8 mouse cellular contexts compared by ENCODE assay signal in genomic region chr16:33306633-33307070, GRCm38 (mm10). TPM values are rescaled to one million over a fixed set of nuclear protein-coding genes. Genes with fewer than 3 reads are reported as not detected.
DNase-seq lines count a peak whose midpoint lies in the region; ATAC-seq and TF ChIP-seq lines count a peak whose summit lies in the region.

No protein-coding gene starts in this region.

- peaks cover 0 to 4% of the 10 kb centered on the region in 2 experiments; a peak in 1 of 4 replicates for H3K4me1 ChIP-seq in CH12.LX (ENCODE audit: control insufficient read depth in 1 of 2, insufficient read depth in 2 of 2)
- no peaks in the 10 kb centered on the region for H3K4me1 ChIP-seq in lung, embryonic 14.5 days (ENCODE audit: insufficient read depth)

- 11% methylated on average over 4 of the region's 4 CpGs for WGBS in lung, embryonic 14.5 days

- peak overlapping the region; percentile 9; the same call in 1 of the 2 replicates for H3K4me2 ChIP-seq in CH12.LX (ENCODE audit: insufficient read depth, low read depth, poor library complexity, severe bottlenecking)
- peak overlapping the region; percentile 35; the same call in 1 of the 2 replicates for H3K4me2 ChIP-seq in lung, embryonic 14.5 days

- peak overlapping the region in 1 of 3 experiments; percentile 19 for H3K4me3 ChIP-seq in CH12.LX (replicated peaks in 1 of 3; ENCODE audit: low read depth in 2 of 3, low read length in 2 of 3, poor library complexity in 1 of 3)
- no peak overlapping the region for H3K4me3 ChIP-seq in lung, embryonic 14.5 days (ENCODE audit: low read depth, low read length)

- intact Hi-C loops in heart, postnatal 14 days (cut with DNase I), result loop anchor here (2.0 to 5.0 kb wide), 2 partner anchors 436 to 490 kb away; no protein-coding TSS in a partner anchor

- H3K27me3 ChIP-seq in CH12.LX (replicated peaks), result no peaks in the 10 kb centered on the region
- H3K27me3 ChIP-seq in lung, embryonic 14.5 days (ENCODE audit: insufficient read depth, low read length), result no peaks in the 10 kb centered on the region

- peak; percentile 83 for DNase-seq in CH12.LX (ENCODE audit: extremely low read depth)
- DNase-seq in brain, adult 2 months (ENCODE audit: low read depth, low spot score), result peak; percentile 74
- DNase-seq in heart, postnatal 14 days, result peak; percentile 82 to 89
- peak; percentile 51 to 85 for DNase-seq in layer of hippocampus, adult 18-20 months (ENCODE audit: low spot score in 2 of 2)
- DNase-seq in lung, embryonic 14.5 days, result peak; percentile 94
- peak; percentile 73 for DNase-seq in ovary, postnatal 36 days (ENCODE audit: low spot score)
- peak; percentile 81 for DNase-seq in thymus, postnatal 14 days

- peak; percentile 96 to 98 for TF ChIP-seq CTCF in CH12.LX (conservative IDR thresholded peaks at IDR 0.05 in 1 of 2, IDR thresholded peaks at IDR 0.05 in 1 of 2; ENCODE audit: low read depth in 2 of 2, low read length in 2 of 2)
- TF ChIP-seq CTCF in lung, embryonic 14.5 days (IDR thresholded peaks at IDR 0.05; ENCODE audit: low read depth), result peak; percentile 90

- dilution Hi-C loops in CH12.LX (cut with MboI; ENCODE audit: extremely low pct_ligation_motif_present, extremely low pct_unique_long_range_greater_than_20kb, low sequenced_read_pairs), result no loop called here

- TF ChIP-seq POLR2A in CH12.LX (IDR thresholded peaks at IDR 0.05; ENCODE audit: low read depth, low read length), result no peak

- H3K27ac ChIP-seq in CH12.LX (ENCODE audit: insufficient read depth, low read depth), result no peak overlapping the region
- no peak overlapping the region for H3K27ac ChIP-seq in lung, embryonic 14.5 days (ENCODE audit: low read depth)

- H3K36me3 ChIP-seq in CH12.LX (replicated peaks in 1 of 2; ENCODE audit: control insufficient read depth in 1 of 2, insufficient read depth in 1 of 2, low read length in 1 of 2), result peaks cover 6 to 33% of the 10 kb centered on the region in 2 experiments
- H3K36me3 ChIP-seq in lung, embryonic 14.5 days (ENCODE audit: insufficient read depth), result peaks cover 11% of the 10 kb centered on the region; the same call in 1 of the 2 replicates

- H3K9ac ChIP-seq in CH12.LX (ENCODE audit: insufficient read depth, low read depth), result no peak overlapping the region
- no peak overlapping the region for H3K9ac ChIP-seq in lung, embryonic 14.5 days

- in situ Hi-C loops in CH12.LX (cut with MboI; ENCODE audit: low pct_ligation_motif_present, low pct_unique_long_range_greater_than_20kb, low sequenced_read_pairs), result loop anchor here (10.0 to 25.0 kb wide), 2 partner anchors 438 to 656 kb away; partner anchors contain the start of gene Umps

- peak; percentile 78 for ATAC-seq in erythroblast, adult 5-6 weeks (replicated peaks; ENCODE audit: low FRiP score, poor library complexity, severe bottlenecking)
- peak; percentile 54; the same call in 1 of the 2 replicates for ATAC-seq in lung, embryonic 14.5 days (ENCODE audit: insufficient read depth)

- H3K9me3 ChIP-seq in CH12.LX (replicated peaks; ENCODE audit: low read length), result no peaks in the 10 kb centered on the region
- no peaks in the 10 kb centered on the region for H3K9me3 ChIP-seq in lung, embryonic 14.5 days (ENCODE audit: low read depth, low read length)

- H3K79me2 ChIP-seq in CH12.LX (replicated peaks; ENCODE audit: control insufficient read depth, extremely low read depth, insufficient read depth, poor library complexity, severe bottlenecking), result no peaks in the 10 kb centered on the region

- TF ChIP-seq RAD21 in CH12.LX (IDR thresholded peaks at IDR 0.05; ENCODE audit: low read depth, low read length), result no peak; the same call in none of the 2 replicates

- TF ChIP-seq EP300 in CH12.LX (IDR thresholded peaks at IDR 0.05; ENCODE audit: low read length), result no peak

TF ChIP-seq in CH12.LX, 34 proteins besides CTCF, POLR2A, EP300 and RAD21:
- TF ChIP-seq NELFE (IDR thresholded peaks at IDR 0.05; ENCODE audit: low read depth, low read length) (0 out of 2 replicates have a peak, but pooled peaks have one; percentile 50), TCF12 (IDR thresholded peaks at IDR 0.05; ENCODE audit: low read depth, low read length) (0 out of 2 replicates have a peak, but pooled peaks have one; percentile 13), ETS1 (conservative IDR thresholded peaks at IDR 0.05; ENCODE audit: low read depth, low read length) (no peak), CHD1 (IDR thresholded peaks at IDR 0.05; ENCODE audit: low read depth, low read length) (no peak), SMC3 (IDR thresholded peaks at IDR 0.05; ENCODE audit: low read depth, low read length) (peak; percentile 94), ZC3H11A (IDR thresholded peaks at IDR 0.05; ENCODE audit: low read depth, low read length) (peak; percentile 76), MYC (IDR thresholded peaks at IDR 0.05; ENCODE audit: low read depth, low read length) (peak; percentile 62; the same call in 1 of the 2 replicates)

RNA-seq across cellular contexts. Expression of gene Snx4, which starts 55.4 kb away (rescaled TPM):
- total RNA-seq in CH12.LX (2012; rRNA removed), result 77.9 and 88.3 TPM in 2 replicates
- total RNA-seq in CH12.LX (2014; rRNA removed), result 168 and 183 TPM in 2 replicates
- polyA plus RNA-seq in CH12.LX (2012; ENCODE audit: insufficient read length, low read depth), result 103 and 105 TPM in 2 replicates
- 7.1 and 10.0 TPM in 2 replicates for total RNA-seq in erythroblast, adult 5-6 weeks (2015; ENCODE audit: low replicate concordance)
- 15.3 and 15.6 TPM in 2 replicates for total RNA-seq in erythroblast, adult 5-6 weeks (2017; ENCODE audit: low replicate concordance)
- 10 to 100 TPM; 30.9 to 34.3 TPM for total RNA-seq in heart, postnatal 14 days (2021)
- 10 to 100 TPM; 28.0 to 28.6 TPM for total RNA-seq in layer of hippocampus, adult 18-20 months (2021)
- 110 and 113 TPM in 2 replicates for polyA plus RNA-seq in lung, embryonic 14.5 days (2014; fragmentation: Nextera tagmentation; extraction: Ambion mirVana)
